Mouse (Mus musculus) embryo, embryonic 10 days (tissue): Measurements from ENCODE around the gene Miox.
A peak's percentile ranks its signal among the peaks of the same experiment; 100 is the strongest.

Experiments used
- DNase-seq: peaks from one replicate; pipeline ENCODE4 v3.0.0-alpha.2; 2015; ENCODE audit warnings: low spot score

Miox gene

GRCm38 (mm10) chr15:89334271-89334670 lies at the start of gene Miox:
TSS of gene Miox (plus strand) at chr15:89334398.
- no peak for DNase-seq

- no peak for DNase-seq
Observed at GRCm38 (mm10) chr15:89285004-89285403, 49.2 kb upstream of the Miox start.

- no peak for DNase-seq
Observed at GRCm38 (mm10) chr15:89285478-89285877, 48.7 kb upstream of the Miox start.

- no peak for DNase-seq
Observed at GRCm38 (mm10) chr15:89286114-89286513, 48.1 kb upstream of the Miox start.

- no peak for DNase-seq
Observed at GRCm38 (mm10) chr15:89286582-89286981, 47.6 kb upstream of the Miox start.

GRCm38 (mm10) chr15:89288227-89288767 lies 45.9 kb upstream of the Miox start:
- DNase-seq = no peak

GRCm38 (mm10) chr15:89289455-89289854 lies 44.7 kb upstream of the Miox start:
- no peak for DNase-seq

- DNase-seq = no peak
Observed at GRCm38 (mm10) chr15:89291521-89291920, 42.7 kb upstream of the Miox start.

GRCm38 (mm10) chr15:89292795-89293194 lies 41.4 kb upstream of the Miox start:
- no peak for DNase-seq

- DNase-seq = no peak
Observed at GRCm38 (mm10) chr15:89293778-89294177, 40.4 kb upstream of the Miox start.

- DNase-seq = no peak
Observed at GRCm38 (mm10) chr15:89295580-89296165, 38.5 kb upstream of the Miox start.

GRCm38 (mm10) chr15:89296465-89296864 lies 37.7 kb upstream of the Miox start:
- DNase-seq = no peak

- DNase-seq = no peak
Observed at GRCm38 (mm10) chr15:89297695-89298094, 36.5 kb upstream of the Miox start.

- no peak for DNase-seq
Observed at GRCm38 (mm10) chr15:89300180-89300579, 34.0 kb upstream of the Miox start.

- DNase-seq = no peak
Observed at GRCm38 (mm10) chr15:89300600-89300999, 33.6 kb upstream of the Miox start.

GRCm38 (mm10) chr15:89305966-89306365 lies 28.2 kb upstream of the Miox start:
- DNase-seq = no peak

- DNase-seq = no peak
Observed at GRCm38 (mm10) chr15:89307461-89307860, 26.7 kb upstream of the Miox start.

- no peak for DNase-seq
Observed at GRCm38 (mm10) chr15:89308406-89309139, 25.6 kb upstream of the Miox start.

GRCm38 (mm10) chr15:89309962-89310498 lies 24.2 kb upstream of the Miox start:
- no peak for DNase-seq

- no peak for DNase-seq
Observed at GRCm38 (mm10) chr15:89313359-89313758, 20.8 kb upstream of the Miox start.

GRCm38 (mm10) chr15:89314107-89314506 lies 20.1 kb upstream of the Miox start:
- DNase-seq = no peak

GRCm38 (mm10) chr15:89314511-89315189 lies 19.5 kb upstream of the Miox start:
- peak; percentile 25 for DNase-seq
